Mouse (Mus musculus): ENCODE measurements around the gene Kcnq1. TPM values are rescaled to one million over a fixed set of nuclear protein-coding genes. Genes with fewer than 3 reads are reported as not detected.
A peak's percentile ranks its signal among the peaks of the same experiment; 100 is the strongest.

Kcnq1 gene
- total RNA-seq, 2 experiments from 2014 or later: 0.50 to 0.57 TPM

DNA sequence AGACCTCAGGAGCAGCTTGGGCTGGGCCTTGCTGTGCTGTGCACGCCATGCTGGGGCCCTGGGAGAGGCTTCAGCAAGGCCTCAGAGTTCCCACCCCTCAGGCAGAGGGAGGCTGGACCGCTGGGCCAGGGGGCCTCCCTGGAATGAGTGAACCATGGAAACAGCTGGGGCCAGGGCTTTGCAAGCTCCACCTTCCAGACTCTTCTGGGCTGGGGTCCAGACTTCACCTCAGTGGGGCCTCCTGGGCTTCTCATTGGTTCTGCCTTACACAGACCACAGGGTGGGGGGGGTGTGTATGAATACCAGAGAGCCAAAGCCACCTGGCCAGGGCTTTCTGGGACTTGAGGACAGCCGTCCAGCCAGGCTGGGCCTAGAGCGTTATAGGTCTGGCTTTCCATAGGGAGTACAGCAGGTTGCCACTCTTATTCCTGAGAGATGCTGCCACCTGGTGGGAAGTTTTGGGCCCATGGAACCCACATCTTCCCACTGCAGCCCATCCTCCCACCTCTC is 19.0 kb upstream of the Kcnq1 start:
- DNase-seq (ENCODE audit: low spot score): no peak

DNA sequence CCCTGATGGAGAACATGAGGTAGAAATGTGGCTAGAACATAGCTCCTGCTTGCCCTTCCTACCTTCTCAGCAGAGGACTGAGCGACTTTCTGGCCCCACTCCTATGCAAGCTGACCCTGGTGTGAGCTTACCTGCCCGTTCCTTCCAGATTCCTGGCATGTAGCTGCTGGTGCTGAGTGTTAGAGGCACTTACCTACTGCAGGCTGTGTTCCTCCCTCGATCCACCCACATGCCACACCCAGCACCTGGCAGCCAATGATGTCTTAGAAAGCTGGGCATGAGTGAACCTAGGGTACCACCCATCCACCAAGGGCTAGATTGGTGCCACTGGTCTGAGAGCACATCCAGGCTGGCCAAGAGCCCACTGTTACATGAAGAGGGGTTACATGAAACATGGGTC is 12.3 kb upstream of the Kcnq1 start:
- no peak for DNase-seq (ENCODE audit: low spot score)

DNA sequence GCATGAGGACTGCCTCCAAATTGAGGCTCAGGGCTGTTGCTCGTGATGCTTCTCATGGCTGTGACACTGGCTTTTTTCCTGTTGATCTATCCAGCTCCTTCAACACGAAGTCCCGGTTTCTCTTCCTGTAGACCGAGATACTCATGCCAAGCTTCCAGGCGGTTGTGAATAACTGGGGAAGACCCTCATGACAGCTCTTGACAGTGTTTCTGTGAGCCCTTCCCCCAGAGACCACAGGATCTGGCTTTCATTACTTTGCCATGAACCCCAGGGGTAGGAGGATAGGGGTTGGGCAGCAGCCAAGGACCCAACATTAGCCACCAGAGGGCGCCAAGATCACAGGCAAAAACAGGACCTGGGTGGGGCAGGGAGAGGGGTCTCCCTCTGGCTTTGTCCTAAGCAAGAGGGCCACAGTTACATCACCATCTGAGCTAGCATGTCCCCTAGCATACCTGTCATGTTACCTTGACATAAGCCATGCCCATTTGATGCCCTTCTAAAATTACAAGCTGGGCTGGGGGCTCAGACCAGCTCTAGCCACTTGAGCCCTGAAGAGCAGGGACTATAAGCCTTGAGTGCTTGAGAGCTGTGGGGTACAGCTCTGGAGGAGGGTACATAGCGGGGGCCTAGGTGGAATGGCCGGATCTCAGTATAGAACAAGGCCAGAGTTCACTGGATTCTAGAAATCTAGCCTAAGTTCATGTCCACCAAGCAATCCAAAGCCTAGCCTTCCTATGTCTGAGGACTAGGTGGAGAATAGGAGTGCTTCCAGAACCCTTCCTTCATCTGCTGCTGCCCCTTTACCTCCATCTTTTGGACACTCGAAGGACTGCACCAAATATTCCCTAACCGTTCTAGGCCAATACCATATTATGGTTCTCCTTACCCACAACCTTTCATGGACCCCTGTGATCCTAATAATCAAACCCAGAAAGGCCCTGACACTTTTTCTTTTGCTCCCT is 11.3 kb upstream of the Kcnq1 start, which contains the start of gene Trpm5:
Gene Trpm5, minus strand, starts transcription at position 51 of the 962 bp plus-strand sequence.
- DNase-seq (ENCODE audit: low spot score): peak; percentile 72

DNA sequence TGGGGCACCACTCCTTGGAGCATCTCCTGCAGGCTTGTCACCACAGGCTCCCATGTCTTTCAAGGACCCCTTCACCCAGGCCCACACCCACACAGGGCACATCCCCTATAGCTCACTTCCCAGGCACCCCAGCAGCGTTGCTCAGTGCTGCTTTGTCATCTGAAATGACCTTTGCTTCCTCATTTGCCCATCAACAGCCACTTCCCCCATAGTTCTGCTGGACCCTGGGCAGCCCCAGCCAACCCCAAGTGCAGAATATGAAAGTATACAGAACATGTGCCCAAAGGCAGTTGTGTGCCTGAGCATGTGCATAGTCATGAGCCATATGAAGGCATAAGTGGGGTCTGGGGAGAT is 10.6 kb upstream of the Kcnq1 start:
- no peak for DNase-seq (ENCODE audit: low spot score)

DNA sequence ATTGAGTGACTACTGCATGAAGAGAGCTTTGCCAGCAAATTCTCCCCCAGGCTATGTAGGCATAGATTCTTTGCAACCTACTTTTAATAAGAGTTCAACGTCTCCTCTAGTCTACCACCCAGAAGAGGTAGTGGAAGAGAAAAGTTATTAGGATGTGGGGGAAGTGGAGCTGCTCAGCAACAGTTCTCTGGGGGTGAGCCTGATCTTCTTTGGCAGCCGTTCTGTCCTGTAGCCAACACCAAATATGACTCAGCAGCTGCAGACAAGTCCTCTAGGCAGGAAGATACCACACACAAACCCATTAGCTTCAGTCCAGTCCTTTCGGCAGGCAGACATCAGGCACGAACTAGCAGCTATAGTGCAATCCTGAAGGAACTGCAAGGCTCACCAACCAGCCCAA is 5.4 kb upstream of the Kcnq1 start:
- DNase-seq (ENCODE audit: low spot score): peak; percentile 48

DNA sequence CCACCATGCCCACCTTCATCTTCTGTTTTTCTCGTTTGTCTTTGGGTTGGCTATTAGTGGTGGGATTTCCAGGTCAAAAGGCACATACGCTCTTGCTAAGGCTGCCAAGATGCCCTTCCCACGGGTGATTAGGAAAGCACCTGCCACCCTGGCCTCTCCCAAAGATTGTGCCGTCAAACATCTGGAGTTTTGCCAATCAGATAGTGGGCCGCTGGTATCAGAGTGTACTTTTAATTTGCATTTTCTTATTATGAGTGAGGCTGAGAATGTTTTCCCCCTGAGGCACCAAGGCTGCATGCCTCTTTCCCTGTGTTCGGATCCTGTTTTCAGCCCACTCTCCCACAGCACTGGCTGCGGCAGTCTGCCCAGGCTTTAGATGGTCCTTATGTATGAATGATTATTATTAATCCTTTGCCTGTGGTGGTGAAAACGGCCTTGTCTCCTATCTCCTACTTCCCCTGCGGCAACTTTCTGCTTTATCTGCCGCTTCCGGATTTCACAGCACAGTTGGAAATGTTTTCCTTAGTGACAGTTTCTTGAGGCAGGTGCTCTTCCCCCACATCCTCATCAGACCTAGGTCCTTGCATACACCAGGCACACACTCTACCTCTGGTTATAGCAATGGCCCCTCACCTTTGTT is 784 bp upstream of the Kcnq1 start:
- DNase-seq (ENCODE audit: low spot score): no peak

DNA sequence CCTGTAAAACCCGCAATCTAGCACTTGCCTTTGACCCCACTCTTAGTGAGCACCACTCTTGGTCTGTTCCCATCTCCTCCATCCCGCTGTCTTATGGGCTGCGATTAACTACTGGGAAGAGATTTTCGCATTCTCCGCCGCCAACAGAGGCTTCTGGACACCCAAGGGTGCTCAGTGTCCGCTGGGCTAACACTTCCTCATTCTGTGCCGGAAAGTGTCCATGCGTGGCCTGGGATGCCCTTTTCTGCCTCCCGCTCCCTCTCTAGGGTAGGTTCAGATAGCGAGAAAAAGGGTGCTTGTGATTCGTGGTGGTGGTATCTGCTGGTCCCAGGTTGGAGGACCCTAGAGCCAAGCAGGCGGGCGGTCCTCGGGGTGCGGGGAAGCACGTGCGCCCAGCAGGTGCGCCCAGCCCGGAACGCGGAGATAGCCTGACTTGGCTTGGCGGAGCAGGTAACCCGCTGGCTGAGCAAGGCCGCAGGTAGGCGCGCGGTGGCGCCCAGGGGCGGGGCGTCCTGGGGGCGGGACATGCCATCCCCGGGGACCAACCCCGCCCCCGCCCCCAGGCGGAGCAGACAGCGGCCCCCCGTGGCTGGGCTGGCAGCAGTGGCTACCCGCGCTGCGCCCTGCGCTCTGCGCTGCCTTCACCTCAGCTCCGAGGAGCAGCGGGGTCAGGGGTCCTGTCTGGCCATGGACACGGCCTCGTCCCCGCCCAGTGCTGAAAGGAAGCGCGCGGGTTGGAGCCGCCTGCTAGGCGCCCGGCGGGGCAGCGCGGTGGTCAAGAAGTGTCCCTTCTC is 707 bp downstream of the Kcnq1 start:
- no peak for DNase-seq (ENCODE audit: low spot score)

DNA sequence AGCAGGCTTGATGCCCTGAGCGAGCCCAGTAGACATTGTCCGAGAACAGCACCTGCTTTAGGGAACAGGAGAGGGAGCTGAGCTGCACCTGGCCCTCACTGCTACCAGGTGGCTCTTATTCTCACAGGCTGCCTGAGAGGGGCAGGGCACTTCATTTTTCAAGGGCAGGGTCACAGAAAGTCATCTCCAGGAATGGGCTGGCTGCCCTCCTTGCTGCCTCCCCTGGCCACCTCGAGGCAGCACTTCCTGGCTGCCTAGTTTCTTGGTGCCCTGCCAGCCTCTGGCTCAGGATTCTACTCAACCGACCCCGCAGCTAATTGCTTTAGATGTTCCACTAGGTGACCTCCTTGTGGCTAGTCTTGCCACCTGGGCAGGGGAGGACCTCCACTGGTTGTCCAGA is 2.0 kb downstream of the Kcnq1 start:
- no peak for DNase-seq (ENCODE audit: low spot score)

DNA sequence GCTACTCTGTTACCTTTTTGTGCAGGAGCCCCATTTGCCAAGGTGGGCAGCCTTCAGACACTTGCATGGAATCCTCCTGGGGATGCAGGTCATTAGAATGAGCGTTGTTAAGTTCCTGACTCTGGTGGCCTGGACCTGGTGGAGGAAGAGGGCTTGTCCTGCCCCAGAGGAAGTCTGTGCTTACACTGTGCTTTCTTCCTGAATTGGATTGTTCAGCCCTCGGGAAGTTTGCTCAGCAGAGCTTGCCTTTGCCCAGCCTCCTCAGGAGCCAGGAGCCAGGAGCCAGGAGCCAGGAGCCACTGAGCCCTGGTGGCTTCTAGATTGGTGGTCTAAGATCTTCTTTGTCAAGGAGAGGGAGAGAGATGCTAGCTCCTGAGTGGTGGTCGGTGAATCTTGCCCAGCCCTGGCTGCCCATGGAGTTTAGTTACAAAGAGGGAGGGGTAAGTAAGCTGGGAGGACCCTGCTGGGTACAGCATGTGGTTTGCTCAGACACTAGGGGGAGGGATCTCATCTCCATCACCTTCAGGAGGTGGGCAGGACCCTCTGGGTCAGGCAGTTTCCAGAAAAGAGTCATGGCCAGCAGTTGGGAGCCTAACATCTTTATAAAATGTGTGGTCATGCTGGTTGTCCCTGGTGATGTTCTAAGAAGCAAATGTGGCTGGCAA is 3.0 kb downstream of the Kcnq1 start:
- DNase-seq (ENCODE audit: low spot score): no peak

DNA sequence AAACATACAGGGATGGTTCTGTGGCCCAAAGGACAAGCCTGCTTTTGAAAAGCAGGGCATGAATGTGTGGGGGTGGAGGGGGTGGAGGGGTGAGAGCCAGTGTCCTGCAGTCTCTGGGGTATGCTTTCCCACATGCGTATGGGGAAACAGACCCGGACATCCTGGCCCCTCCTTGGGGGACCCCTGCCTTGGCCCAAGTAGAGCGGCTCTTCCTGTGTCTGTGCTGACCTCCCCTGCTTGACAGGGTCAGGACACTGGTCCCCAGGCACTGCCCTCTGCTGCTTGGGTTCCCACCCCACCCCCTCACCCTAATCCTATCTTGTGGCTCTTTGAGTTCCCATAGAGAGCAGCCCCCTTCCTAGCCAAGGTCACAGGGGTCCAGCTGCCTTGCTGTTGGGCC is 3.5 kb downstream of the Kcnq1 start:
- no peak for DNase-seq (ENCODE audit: low spot score)

DNA sequence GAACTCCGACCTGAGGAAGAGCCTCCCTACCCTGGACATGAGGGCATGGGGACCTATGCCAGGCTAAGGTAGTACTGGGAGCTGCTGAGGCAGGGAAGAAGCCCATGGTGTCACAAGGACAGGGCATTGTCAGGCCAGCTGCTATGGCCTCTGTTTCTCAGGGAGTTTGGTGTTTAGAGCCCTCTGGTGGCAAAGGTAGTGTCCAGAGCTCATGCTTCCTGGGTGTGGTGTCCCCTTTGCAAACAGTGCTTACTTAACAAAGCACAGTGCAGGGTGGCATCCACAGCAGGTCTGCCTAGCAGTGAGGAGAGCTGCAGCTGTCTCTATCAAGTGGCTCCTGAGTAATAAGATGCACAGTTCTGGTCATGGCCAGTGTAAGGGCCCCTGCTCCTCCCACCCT is 4.6 kb downstream of the Kcnq1 start:
- no peak for DNase-seq (ENCODE audit: low spot score)

DNA sequence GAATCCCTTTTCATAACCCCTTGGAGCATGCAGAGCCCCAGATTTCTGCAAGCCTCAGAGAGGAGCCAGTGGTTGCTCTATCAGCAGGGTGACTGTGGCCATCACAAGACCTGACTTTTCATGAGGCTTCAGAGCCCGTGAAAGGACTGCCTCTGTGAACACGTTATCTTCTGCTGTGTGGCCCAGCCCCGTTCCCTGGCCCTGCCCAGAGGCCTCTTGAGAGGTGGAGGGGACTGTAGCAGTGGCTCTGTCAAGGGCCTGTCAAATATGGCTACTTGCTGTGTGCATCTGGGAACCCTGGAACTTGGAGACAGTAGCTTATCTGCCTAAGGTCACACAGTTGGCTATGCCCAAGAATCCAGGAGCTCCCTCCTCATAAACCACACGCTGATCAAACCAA is 5.6 kb downstream of the Kcnq1 start:
- DNase-seq (ENCODE audit: low spot score): no peak

DNA sequence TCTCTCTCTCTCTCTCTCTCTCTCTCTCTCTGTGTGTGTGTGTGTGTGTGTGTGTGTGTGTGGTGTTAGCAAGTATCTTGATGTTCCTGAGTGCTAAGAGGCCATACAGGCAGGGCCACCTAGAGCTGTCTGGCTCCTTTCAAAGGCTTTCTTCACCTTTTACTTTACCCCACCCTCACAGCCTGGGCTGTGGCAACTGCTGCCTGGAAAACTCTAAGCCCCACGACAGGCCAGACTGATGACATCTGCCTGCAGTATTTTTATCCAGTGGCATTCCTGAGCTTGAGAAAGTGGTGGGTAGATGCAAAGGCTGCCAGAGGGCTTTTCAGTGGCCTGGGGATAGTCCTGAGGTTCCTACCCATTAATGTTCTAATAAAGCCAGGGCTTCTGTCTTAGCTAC is 6.2 kb downstream of the Kcnq1 start:
- no peak for DNase-seq (ENCODE audit: low spot score)

DNA sequence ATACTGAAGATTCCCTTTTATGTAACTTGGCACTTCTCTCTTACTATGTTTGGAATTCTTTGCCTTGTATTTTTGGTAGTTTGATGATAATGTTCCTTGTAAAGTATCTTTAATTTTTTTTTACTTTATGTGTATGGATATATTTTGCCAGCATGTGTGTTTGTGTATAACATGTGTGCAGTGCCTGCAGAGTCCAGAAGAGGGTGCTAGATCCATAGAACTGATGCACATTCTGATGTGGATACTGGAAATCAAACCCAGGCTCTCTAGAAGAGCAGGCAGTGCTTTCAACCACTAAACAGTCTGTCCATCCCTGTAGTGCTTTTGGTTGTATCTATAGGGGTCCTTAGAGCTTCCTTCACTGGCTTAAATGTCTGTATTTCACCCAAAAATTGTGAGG is 8.6 kb downstream of the Kcnq1 start:
- no peak for DNase-seq (ENCODE audit: low spot score)

DNA sequence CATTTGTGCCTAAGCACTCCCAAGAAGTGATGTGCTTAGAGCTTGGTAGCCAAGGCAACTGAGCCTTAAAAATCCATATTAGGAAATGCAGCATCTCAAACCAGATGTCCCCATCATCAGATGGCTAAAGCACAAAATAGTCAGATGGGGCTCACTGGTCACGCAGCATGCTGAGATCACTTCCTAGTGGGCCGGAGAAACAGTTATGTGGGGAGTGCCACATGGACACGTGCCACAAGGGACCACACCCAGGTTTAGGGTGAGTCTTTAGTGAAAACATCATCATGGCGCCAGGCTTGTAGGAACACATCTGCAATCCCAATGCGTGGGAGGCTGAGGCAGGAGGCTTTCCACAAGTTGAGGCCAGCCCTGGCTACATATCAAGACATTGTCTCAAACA is 10.4 kb downstream of the Kcnq1 start:
- no peak for DNase-seq (ENCODE audit: low spot score)

DNA sequence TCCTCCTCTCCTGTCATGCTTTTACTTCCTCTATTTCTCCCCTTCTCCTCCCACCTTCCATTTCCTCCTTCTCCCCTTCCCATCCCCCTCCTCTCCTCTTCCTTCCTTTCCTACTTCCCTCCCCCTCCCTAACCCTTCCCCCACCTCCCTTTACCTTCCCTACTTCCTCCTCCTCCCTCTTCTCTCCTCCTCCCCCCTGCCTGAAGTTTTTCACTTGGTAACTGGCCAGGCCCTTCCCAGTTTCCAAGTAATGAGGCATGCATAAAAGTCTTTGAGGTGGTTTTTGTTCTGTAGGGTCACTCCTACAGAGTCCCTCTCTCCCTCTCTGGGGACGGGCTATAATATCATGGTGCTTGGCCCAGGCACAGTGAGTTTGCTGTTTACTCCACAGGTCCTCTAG is 13.2 kb downstream of the Kcnq1 start:
- DNase-seq (ENCODE audit: low spot score): no peak

DNA sequence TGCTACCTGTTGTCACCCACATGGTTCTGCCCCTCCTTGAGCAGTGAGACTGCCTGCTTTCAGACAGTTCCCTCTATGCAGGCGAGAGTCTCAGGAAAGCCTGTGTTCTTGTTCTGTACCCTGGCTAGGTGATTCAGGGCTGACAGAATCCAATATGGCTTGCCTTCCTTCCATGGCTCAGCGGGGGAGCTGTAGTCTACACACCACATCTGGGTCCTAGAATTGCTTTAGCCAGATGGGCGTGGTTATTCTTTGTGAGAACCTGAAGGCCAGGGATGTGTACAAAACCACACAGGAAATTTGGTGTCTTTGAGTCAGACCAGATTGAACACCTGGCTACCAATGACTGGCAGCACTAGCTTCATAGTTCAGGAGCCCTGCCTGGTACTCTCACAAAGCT is 13.7 kb downstream of the Kcnq1 start:
- no peak for DNase-seq (ENCODE audit: low spot score)

DNA sequence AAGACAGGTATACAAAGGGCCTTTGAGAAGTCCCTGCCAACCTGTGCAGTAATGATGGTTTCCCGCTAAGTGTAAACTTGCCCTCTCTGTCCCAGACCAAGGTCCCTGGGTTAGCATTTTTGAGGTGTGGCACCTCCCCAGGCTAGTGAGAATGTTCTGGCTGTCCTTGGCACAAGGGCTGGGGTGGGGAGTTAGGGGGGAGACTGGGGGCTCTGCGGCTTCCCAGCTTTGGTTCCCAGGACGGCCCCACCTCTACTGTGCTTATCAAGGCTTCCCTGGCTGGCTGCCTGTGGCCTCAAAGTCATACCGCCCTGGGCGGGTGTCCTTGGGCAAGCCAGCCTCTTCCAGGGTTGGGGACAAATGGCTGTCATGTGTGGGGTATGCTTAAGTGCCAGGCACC is 16.0 kb downstream of the Kcnq1 start:
- DNase-seq (ENCODE audit: low spot score): no peak

DNA sequence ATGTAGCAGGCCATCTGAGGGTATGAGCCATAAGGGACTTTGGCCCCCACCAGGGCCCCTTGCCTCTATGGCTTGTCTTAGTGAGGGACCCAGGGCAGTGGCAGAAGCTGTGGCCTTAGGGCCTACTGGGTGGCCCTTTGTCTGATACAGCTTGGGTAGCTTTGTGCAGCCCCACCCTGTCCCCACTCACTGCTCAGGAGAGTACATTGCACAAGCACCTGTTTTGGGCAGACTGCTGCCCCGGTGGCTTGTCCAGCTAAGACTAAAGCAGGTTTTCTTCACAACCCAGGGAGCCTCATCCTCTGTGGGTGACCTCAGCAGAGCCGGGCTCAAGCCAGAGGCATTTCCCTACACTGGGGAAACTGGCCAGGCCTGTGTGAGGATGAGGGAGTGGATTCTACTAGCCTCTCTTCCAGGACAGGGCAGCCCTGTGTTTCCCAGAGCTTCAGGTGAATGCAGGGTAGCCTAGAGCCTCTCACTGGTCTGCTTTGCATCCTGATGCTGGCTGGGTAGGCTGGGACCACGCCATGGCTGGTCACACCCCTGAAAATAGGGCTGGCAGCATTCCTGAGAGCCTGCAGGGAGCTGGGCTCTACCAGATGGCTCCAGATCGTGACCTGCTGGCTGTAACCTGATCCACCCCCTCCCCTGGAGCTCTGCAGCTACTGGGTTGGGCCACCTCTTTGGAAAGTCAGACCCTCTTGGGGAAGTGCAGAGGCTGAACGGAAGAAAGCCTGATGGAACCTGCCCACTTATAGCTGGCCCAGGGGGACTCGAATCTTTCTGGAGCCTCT is 17.9 kb downstream of the Kcnq1 start:
- peak; percentile 81 for DNase-seq (ENCODE audit: low spot score)

DNA sequence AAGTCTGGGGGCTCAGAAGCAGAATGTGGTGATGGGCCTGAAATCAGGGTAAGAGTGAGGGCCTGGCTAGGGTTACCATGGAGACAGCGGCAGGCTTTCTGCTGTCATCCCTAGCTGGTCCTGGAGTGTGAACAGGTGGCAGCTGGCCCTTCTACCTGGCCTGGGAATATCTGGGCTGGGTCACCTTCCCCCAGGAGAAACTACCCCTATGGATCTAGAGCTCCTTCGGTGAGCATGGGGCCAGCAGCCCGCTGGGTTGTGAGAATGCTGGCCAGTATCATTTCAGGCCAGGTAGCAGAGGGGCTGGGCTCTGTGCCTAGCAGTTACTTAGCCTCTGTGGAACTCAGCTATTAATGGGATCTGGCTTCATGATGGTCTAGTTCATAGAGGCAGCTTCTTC is 18.7 kb downstream of the Kcnq1 start:
- DNase-seq (ENCODE audit: low spot score): no peak

DNA sequence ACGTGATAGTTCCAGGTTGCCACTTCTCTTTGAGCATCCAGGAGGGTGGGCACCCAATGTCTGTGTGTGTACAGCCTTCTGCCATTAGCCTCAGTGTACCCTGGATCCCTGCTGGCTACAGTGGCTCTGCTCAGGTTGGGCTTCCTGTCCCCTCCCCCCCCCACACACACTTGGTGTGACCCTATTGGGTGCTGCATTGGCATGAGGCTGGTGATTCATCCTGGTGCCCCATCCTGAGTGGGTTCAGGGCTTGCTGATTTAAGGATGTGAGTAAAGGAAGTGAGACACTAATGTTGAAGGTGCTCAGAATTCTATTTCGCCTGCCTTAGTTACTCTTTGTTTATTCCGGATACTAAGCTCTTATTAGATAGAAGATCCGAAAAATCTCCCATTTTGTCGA is 26.7 kb downstream of the Kcnq1 start:
- no peak for DNase-seq (ENCODE audit: low spot score)

All from gastrocnemius, adult 18-20 months (tissue).